Mouse (Mus musculus) small intestine, adult 2 months (tissue): ENCODE results near the gene Dhps.

Source experiments
- CTCF ChIP-seq: fragments of 200-500 bp; IDR thresholded peaks from 2 replicates; pipeline ENCODE4 v1.5.1; 2012; ENCODE audit warnings: low read depth, mild to moderate bottlenecking, control low read depth, inconsistent platforms, low read length, moderate library complexity, mixed read lengths; ENCODE audit not compliant: insufficient replicate concordance, insufficient read length; ENCODE audit errors: extremely low read depth
- POLR2A ChIP-seq: fragments of 200-500 bp; IDR thresholded peaks from 2 replicates; pipeline ENCODE4 v1.6.1; 2012; ENCODE audit warnings: low read depth, mild to moderate bottlenecking, control low read depth, inconsistent platforms, low read length, moderate library complexity

DNA sequence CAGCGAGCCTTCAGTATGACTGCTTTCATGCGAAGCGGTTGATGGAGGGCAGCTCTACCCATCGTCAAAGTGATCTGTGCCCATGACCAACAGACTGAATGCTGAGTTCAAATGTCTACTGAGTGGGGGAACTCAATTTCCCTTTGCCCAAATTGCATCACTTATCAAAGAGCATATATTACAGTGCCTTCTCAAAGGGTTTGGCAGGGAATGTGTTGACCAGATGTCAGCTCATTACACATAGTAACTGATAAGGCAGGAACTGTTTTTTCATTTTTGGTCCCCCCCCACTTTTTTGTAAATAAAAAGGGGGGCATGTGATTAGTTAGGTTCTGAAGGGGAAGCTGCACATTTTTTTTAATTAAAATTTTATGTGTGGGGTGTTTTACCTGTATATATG is 9.0 kb upstream of the Dhps start:
- no peak for TF ChIP-seq POLR2A
- TF ChIP-seq CTCF = no peak
